Mouse (Mus musculus) MEL (cell line): ENCODE measurements around the gene Sf3b5.

ENCODE experiments used
- CTCF ChIP-seq, 3 experiments: IDR thresholded peaks in 2 of 3; conservative IDR thresholded peaks in 1 of 3; 2 replicates each; pipeline ENCODE4 v1.5.1; 2011 to 2012; ENCODE audit warnings: low read length in 3 of 3, low read depth in 2 of 3, mild to moderate bottlenecking in 2 of 3, improper control_type of control experiment in 1 of 3, inconsistent platforms in 1 of 3, mixed read lengths in 1 of 3, moderate library complexity in 1 of 3; ENCODE audit not compliant: control insufficient read depth in 1 of 3, insufficient read depth in 1 of 3, poor library complexity in 1 of 3, severe bottlenecking in 1 of 3
- ETS1 ChIP-seq: IDR thresholded peaks from 2 replicates; pipeline ENCODE4 v1.6.1; 2012; ENCODE audit warnings: low read depth, mild to moderate bottlenecking, inconsistent platforms, low read length, improper control_type of control experiment, moderate library complexity
- KAT2A ChIP-seq: conservative IDR thresholded peaks from 2 replicates; pipeline ENCODE4 v1.6.1; 2012; ENCODE audit warnings: low read depth, low read length, improper control_type of control experiment, inconsistent platforms
- MYB ChIP-seq: IDR thresholded peaks from 2 replicates; pipeline ENCODE4 v1.6.1; 2011; ENCODE audit warnings: mild to moderate bottlenecking, low read depth, low read length, improper control_type of control experiment
- POLR2A ChIP-seq, 2 experiments: IDR thresholded peaks; 2 replicates each; pipeline ENCODE4 v1.6.1; 2011 to 2012; ENCODE audit warnings: low read length in 2 of 2, mild to moderate bottlenecking in 2 of 2, control low read depth in 1 of 2, improper control_type of control experiment in 1 of 2, low read depth in 1 of 2, moderate library complexity in 1 of 2; ENCODE audit not compliant: control insufficient read depth in 1 of 2, insufficient read depth in 1 of 2, poor library complexity in 1 of 2
- SIN3A ChIP-seq: IDR thresholded peaks from 2 replicates; pipeline ENCODE4 v1.6.1; 2012; ENCODE audit warnings: low read length, improper control_type of control experiment, inconsistent platforms
- SMC3 ChIP-seq: IDR thresholded peaks from 2 replicates; pipeline ENCODE4 v1.6.1; 2011; ENCODE audit warnings: low read depth, low read length, improper control_type of control experiment
- TAL1 ChIP-seq: IDR thresholded peaks from 2 replicates; pipeline ENCODE4 v1.6.1; 2012; ENCODE audit warnings: mild to moderate bottlenecking, inconsistent platforms, low read length, moderate library complexity, mixed read lengths
- TBP ChIP-seq: IDR thresholded peaks from 2 replicates; pipeline ENCODE4 v1.8.0; 2011; ENCODE audit warnings: low read depth, low read length, improper control_type of control experiment
- USF1 ChIP-seq: IDR thresholded peaks from 2 replicates; pipeline ENCODE4 v1.6.1; 2014; ENCODE audit warnings: low read depth, mild to moderate bottlenecking, inconsistent platforms, low read length, improper control_type of control experiment, moderate library complexity
- ZC3H11A ChIP-seq: IDR thresholded peaks from 2 replicates; pipeline ENCODE4 v1.6.1; 2012; ENCODE audit warnings: low read depth, mild to moderate bottlenecking, inconsistent platforms, low read length, improper control_type of control experiment

DNA sequence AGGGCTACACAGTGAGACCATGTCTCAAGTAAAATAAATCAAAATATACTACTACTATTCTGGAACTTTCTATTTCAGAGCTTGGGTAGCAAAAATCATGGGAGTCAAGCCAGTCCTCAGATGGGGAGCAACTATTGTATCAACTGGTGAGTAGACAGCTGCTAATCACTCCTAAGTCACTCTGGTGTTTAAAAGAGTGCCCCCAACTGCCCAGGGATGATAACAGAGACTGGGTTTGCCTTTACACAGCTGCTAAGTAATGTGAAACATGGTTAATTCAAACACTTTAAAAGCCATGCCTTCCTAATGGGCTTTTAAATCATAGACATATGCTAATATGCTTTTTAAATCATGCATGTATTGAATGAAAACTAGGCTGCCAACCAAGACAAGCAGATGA lies 42.9 kb upstream of the Sf3b5 start:
- no peak for TF ChIP-seq ZC3H11A
- peak; percentile 82 for TF ChIP-seq TAL1
- peak in 1 of 3 experiments; percentile 40; a peak in 2 of 6 replicates for TF ChIP-seq CTCF (IDR thresholded peaks at IDR 0.05 in 2 of 3, conservative IDR thresholded peaks at IDR 0.05 in 1 of 3; ENCODE audit: control insufficient read depth in 1 of 3, insufficient read depth in 1 of 3, low read depth in 2 of 3, low read length in 3 of 3, poor library complexity in 1 of 3, severe bottlenecking in 1 of 3)
- no peak for TF ChIP-seq POLR2A (IDR thresholded peaks at IDR 0.05; ENCODE audit: control insufficient read depth in 1 of 2, insufficient read depth in 1 of 2, low read depth in 1 of 2, low read length in 2 of 2, poor library complexity in 1 of 2)
- TF ChIP-seq MYB, result no peak
- TF ChIP-seq USF1, result no peak
- TF ChIP-seq SMC3, result peak; percentile 10; the same call in 1 of the 2 replicates
- TF ChIP-seq KAT2A, result 0 out of 2 replicates have a peak, but pooled peaks have one; percentile 23
- TF ChIP-seq SIN3A, result peak; percentile 48
- TF ChIP-seq ETS1, result peak; percentile 79
- TF ChIP-seq TBP, result no peak
